ENCODE assay signal across 8 mouse cellular contexts in genomic region chr19:43939171-43939768, GRCm38 (mm10). TPM values are rescaled to one million over a fixed set of nuclear protein-coding genes. Genes with fewer than 3 reads are reported as not detected.
DNase-seq lines count a peak whose midpoint lies in the region; ATAC-seq and TF ChIP-seq lines count a peak whose summit lies in the region.

No protein-coding gene starts in this region.

- H3K27me3 ChIP-seq in lung, embryonic 14.5 days (ENCODE audit: insufficient read depth, low read length), result no peaks in the 10 kb centered on the region
- H3K27me3 ChIP-seq in embryonic facial prominence, embryonic 13.5 days, result no peaks in the 10 kb centered on the region
- H3K27me3 ChIP-seq in limb, embryonic 12.5 days, result no peaks in the 10 kb centered on the region

- H3K4me1 ChIP-seq in lung, embryonic 14.5 days (ENCODE audit: insufficient read depth), result peaks cover 13% of the 10 kb centered on the region
- H3K4me1 ChIP-seq in embryonic facial prominence, embryonic 13.5 days, result peaks cover 14% of the 10 kb centered on the region
- peaks cover 16% of the 10 kb centered on the region for H3K4me1 ChIP-seq in limb, embryonic 12.5 days (replicated peaks)
- peaks cover 6% of the 10 kb centered on the region; the same call in 1 of the 2 replicates for H3K4me1 ChIP-seq in olfactory bulb, adult 2 months (ENCODE audit: control insufficient read depth, insufficient read depth, low read length)

- peak overlapping the region; percentile 72 for H3K4me3 ChIP-seq in lung, embryonic 14.5 days (ENCODE audit: low read depth, low read length)
- H3K4me3 ChIP-seq in embryonic facial prominence, embryonic 13.5 days, result peak overlapping the region; percentile 76
- H3K4me3 ChIP-seq in limb, embryonic 12.5 days (replicated peaks), result peak overlapping the region; percentile 76
- peak overlapping the region; percentile 55 for H3K4me3 ChIP-seq in olfactory bulb, adult 2 months (ENCODE audit: insufficient read depth, low read depth, low read length)

- 12% methylated on average over 16 of the region's 16 CpGs for WGBS in lung, embryonic 14.5 days
- 22% methylated on average over 16 of the region's 16 CpGs for WGBS in embryonic facial prominence, embryonic 13.5 days
- WGBS in limb, embryonic 12.5 days, result 21% methylated on average over 16 of the region's 16 CpGs
- WGBS in olfactory bulb, adult 2 months, result 18% methylated on average over 16 of the region's 16 CpGs

- TF ChIP-seq CTCF in lung, embryonic 14.5 days (IDR thresholded peaks at IDR 0.05; ENCODE audit: low read depth), result no peak
- no peak for TF ChIP-seq CTCF in olfactory bulb, adult 2 months (IDR thresholded peaks at IDR 0.05; ENCODE audit: insufficient read depth, low read depth, low read length)

- H3K4me2 ChIP-seq in lung, embryonic 14.5 days, result peak overlapping the region; percentile 75
- peak overlapping the region; percentile 74 for H3K4me2 ChIP-seq in embryonic facial prominence, embryonic 13.5 days
- peak overlapping the region; percentile 74 for H3K4me2 ChIP-seq in limb, embryonic 12.5 days

- no peak for ATAC-seq in lung, embryonic 14.5 days (ENCODE audit: insufficient read depth)
- no peak for ATAC-seq in embryonic facial prominence, embryonic 13.5 days (ENCODE audit: insufficient number of reproducible peaks, insufficient read depth, low FRiP score, low TSS enrichment, low read depth)
- ATAC-seq in limb, embryonic 12.5 days (ENCODE audit: insufficient number of reproducible peaks, insufficient read depth, low FRiP score, low TSS enrichment, low read depth), result no peak; the same call in 1 of the 2 replicates

- no peaks in the 10 kb centered on the region for H3K9me3 ChIP-seq in lung, embryonic 14.5 days (ENCODE audit: low read depth, low read length)
- no peaks in the 10 kb centered on the region for H3K9me3 ChIP-seq in embryonic facial prominence, embryonic 13.5 days
- no peaks in the 10 kb centered on the region for H3K9me3 ChIP-seq in limb, embryonic 12.5 days

- no peaks in the 10 kb centered on the region for H3K36me3 ChIP-seq in lung, embryonic 14.5 days (ENCODE audit: insufficient read depth)
- H3K36me3 ChIP-seq in embryonic facial prominence, embryonic 13.5 days, result no peaks in the 10 kb centered on the region
- no peaks in the 10 kb centered on the region for H3K36me3 ChIP-seq in limb, embryonic 12.5 days

- DNase-seq in lung, embryonic 14.5 days, result peak; percentile 21
- DNase-seq in lung, postnatal 36 days, result no peak
- no peak for DNase-seq in ovary, adult 18-20 months (ENCODE audit: low spot score)
- no peak for DNase-seq in layer of hippocampus, postnatal 14 days (ENCODE audit: low spot score in 2 of 2)
- DNase-seq in frontal cortex, adult 2 months (ENCODE audit: extremely low spot score in 1 of 2, low spot score in 1 of 2), result no peak

- peak overlapping the region; percentile 58; the same call in 1 of the 2 replicates for H3K27ac ChIP-seq in lung, embryonic 14.5 days (ENCODE audit: low read depth)
- H3K27ac ChIP-seq in embryonic facial prominence, embryonic 13.5 days, result no peak overlapping the region
- H3K27ac ChIP-seq in limb, embryonic 12.5 days, result peak overlapping the region; percentile 62; the same call in 1 of the 2 replicates
- H3K27ac ChIP-seq in olfactory bulb, adult 2 months (ENCODE audit: insufficient read depth, low read depth, low read length), result no peak overlapping the region

- peak overlapping the region; percentile 78 for H3K9ac ChIP-seq in lung, embryonic 14.5 days
- peak overlapping the region; percentile 85 for H3K9ac ChIP-seq in embryonic facial prominence, embryonic 13.5 days
- peak overlapping the region; percentile 80 for H3K9ac ChIP-seq in limb, embryonic 12.5 days (replicated peaks)

- no peak for TF ChIP-seq POLR2A in olfactory bulb, adult 2 months (IDR thresholded peaks at IDR 0.05; ENCODE audit: insufficient read depth, low read depth, low read length)

RNA-seq across cellular contexts. Expression of gene Dnmbp, which starts 0.7 kb away (rescaled TPM):
- polyA plus RNA-seq in lung, embryonic 14.5 days (2014; fragmentation: Nextera tagmentation; extraction: Ambion mirVana), result 22.4 and 24.2 TPM in 2 replicates
- 19.9 and 20.5 TPM in 2 replicates for polyA plus RNA-seq in embryonic facial prominence, embryonic 13.5 days (2015; fragmentation: Nextera tagmentation; extraction: Ambion mirVana)
- polyA plus RNA-seq in limb, embryonic 12.5 days (2016; fragmentation: Nextera tagmentation; extraction: Ambion mirVana), result 28.7 and 29.3 TPM in 2 replicates
- polyA plus RNA-seq in olfactory bulb, adult 2 months (2012; ENCODE audit: insufficient read depth, insufficient read length, low replicate concordance, missing spikeins), result not detected in 2 replicates
- total RNA-seq in layer of hippocampus, postnatal 14 days (2021), result 10 to 100 TPM in 1 of 2 experiments, 1 to 10 TPM in 1; 9.5 to 10.3 TPM
- polyA plus RNA-seq in frontal cortex, adult 2 months (2012; rRNA removed), result 10.8 and 11.4 TPM in 2 replicates

RNA-seq across cellular contexts. Expression of gene Cpn1, which starts 47.1 kb away (rescaled TPM):
- polyA plus RNA-seq in lung, embryonic 14.5 days (2014; fragmentation: Nextera tagmentation; extraction: Ambion mirVana), result 5.4 and 7.5 TPM in 2 replicates
- polyA plus RNA-seq in embryonic facial prominence, embryonic 13.5 days (2015; fragmentation: Nextera tagmentation; extraction: Ambion mirVana), result 1.6 TPM in 1 of 2 replicates, not detected in the other
- polyA plus RNA-seq in limb, embryonic 12.5 days (2016; fragmentation: Nextera tagmentation; extraction: Ambion mirVana), result 0.15 TPM in 1 of 2 replicates, not detected in the other
- polyA plus RNA-seq in olfactory bulb, adult 2 months (2012; ENCODE audit: insufficient read depth, insufficient read length, low replicate concordance, missing spikeins), result not detected in 2 replicates
- under 1 TPM in 1 of 2 experiments, not detected in 1; 0.39 TPM for total RNA-seq in layer of hippocampus, postnatal 14 days (2021)
- 0.13 and 0.14 TPM in 2 replicates for polyA plus RNA-seq in frontal cortex, adult 2 months (2012; rRNA removed)

Comparison
In these comparisons a context has a peak if more than half of its experiments do, and no peak if none do; other contexts are left out.
1. H3K27ac ChIP-seq: peak in lung, embryonic 14.5 days (single experiment) and limb, embryonic 12.5 days (single experiment); none in embryonic facial prominence, embryonic 13.5 days (single experiment) and olfactory bulb, adult 2 months (single experiment).
2. RNA of gene Dnmbp, which starts 0.7 kb away (polyA plus RNA-seq): 28.7 to 29.3 TPM in limb, embryonic 12.5 days, 22.4 to 24.2 TPM in lung, embryonic 14.5 days, 19.9 to 20.5 TPM in embryonic facial prominence, embryonic 13.5 days and 10.8 to 11.4 TPM in frontal cortex, adult 2 months; not detected in olfactory bulb, adult 2 months; every median in the first group is over 10 times any median in the second.
3. Peak in every context shown above with its lines, with median percentiles within 50 percentile points of each other: H3K4me2 ChIP-seq, H3K4me3 ChIP-seq and H3K9ac ChIP-seq.